Mouse (Mus musculus) heart, embryonic 11.5 days (tissue): Measurements from ENCODE around the gene Dad1. TPM values are rescaled to one million over a fixed set of nuclear protein-coding genes. Genes with fewer than 3 reads are reported as not detected.

Source experiments
- ATAC-seq: fragments of 200-750 bp; cut with Nextera tagmentation; replicated peaks from 2 replicates; pipeline ENCODE4 v1.8.0; 2017; ENCODE audit warnings: moderate library complexity; ENCODE audit not compliant: insufficient number of reproducible peaks, low FRiP score, low TSS enrichment
- H3K27ac ChIP-seq: fragments of 300-500 bp; sonication (generic); 2 replicates; pipeline ENCODE4 v1.5.1; 2014; ENCODE audit warnings: mild to moderate bottlenecking, low read depth, low read length
- H3K27me3 ChIP-seq: fragments of 300-500 bp; sonication (generic); 2 replicates; pipeline ENCODE4 v1.6.1; 2014; ENCODE audit warnings: mild to moderate bottlenecking, low read length, mixed read lengths; ENCODE audit not compliant: control insufficient read depth, insufficient read depth
- H3K36me3 ChIP-seq: fragments of 300-500 bp; sonication (generic); 2 replicates; pipeline ENCODE4 v1.6.1; 2014; ENCODE audit warnings: mild to moderate bottlenecking, low read length, moderate library complexity, mixed read lengths; ENCODE audit not compliant: control insufficient read depth, insufficient read depth
- H3K4me1 ChIP-seq: fragments of 300-500 bp; sonication (generic); 2 replicates; pipeline ENCODE4 v1.6.1; 2014; ENCODE audit warnings: low read length; ENCODE audit not compliant: control insufficient read depth, insufficient read depth
- H3K4me2 ChIP-seq: fragments of 300-500 bp; sonication (generic); 2 replicates; pipeline ENCODE4 v1.6.1; 2014; ENCODE audit warnings: mild to moderate bottlenecking, moderate library complexity
- H3K4me3 ChIP-seq: fragments of 300-500 bp; sonication (generic); 2 replicates; pipeline ENCODE4 v1.5.1; 2014; ENCODE audit warnings: low read depth, low read length
- H3K9ac ChIP-seq: fragments of 300-500 bp; sonication (generic); 2 replicates; pipeline ENCODE4 v1.6.1; 2014; ENCODE audit warnings: mild to moderate bottlenecking, low read depth, low read length, moderate library complexity
- H3K9me3 ChIP-seq: fragments of 300-500 bp; sonication (generic); replicated peaks from 2 replicates; pipeline ENCODE4 v1.6.1; 2016; ENCODE audit warnings: low read length; ENCODE audit not compliant: control insufficient read depth
- WGBS: fragments of 180-500 bp; shearing (Covaris S2); extraction: QIAGEN DNeasy Blood & Tissue Kit; methylation state at CpG from one replicate; pipeline ENCODE4 v1.1.7; 2014; ENCODE audit not compliant: insufficient replicate concordance; 5-methylcytosine and 5-hydroxymethylcytosine counted together
- polyA plus RNA-seq: library from polyadenylated mRNA; unstranded; fragments of >200 nt; fragmentation: Nextera tagmentation; extraction: Ambion mirVana; gene quantifications from 2 replicates; pipeline ENCODE4 v1.2.1, GENCODE M21; 2014

The Dad1 gene
- polyA plus RNA-seq, 1 experiment from 2014 or later: 395 TPM

DNA sequence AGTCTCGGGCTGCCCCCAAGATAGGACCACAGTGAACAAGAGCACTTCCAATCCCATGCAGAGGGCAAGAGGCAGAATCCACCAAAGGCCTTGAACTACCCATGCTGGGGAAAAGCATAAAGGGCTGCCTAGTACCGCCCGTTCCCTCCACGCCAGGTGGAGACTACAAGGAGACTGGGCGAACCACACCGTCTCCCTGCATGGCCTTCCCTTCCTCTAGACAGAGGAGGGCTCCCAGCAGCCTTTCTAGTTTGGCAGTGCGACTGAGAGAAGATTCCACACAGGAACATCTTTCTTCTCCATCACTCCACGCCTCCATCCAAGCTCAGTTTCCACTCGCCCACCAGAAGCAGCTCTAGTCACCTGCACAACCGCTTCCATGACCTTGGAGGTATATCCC is 14.1 kb upstream of the Dad1 start:
- H3K27me3 ChIP-seq: no peaks in the 10 kb centered on the region
- WGBS: 84% methylated on average over 10 of the region's 10 CpGs
- H3K4me2 ChIP-seq: no peak overlapping the region
- no peak for ATAC-seq
- H3K27ac ChIP-seq: no peak overlapping the region
- no peaks in the 10 kb centered on the region for H3K36me3 ChIP-seq
- H3K9me3 ChIP-seq: no peaks in the 10 kb centered on the region
- H3K9ac ChIP-seq: no peak overlapping the region
- peaks cover 5% of the 10 kb centered on the region; the same call in 1 of the 2 replicates for H3K4me1 ChIP-seq
- no peak overlapping the region for H3K4me3 ChIP-seq

- H3K36me3 ChIP-seq: peaks cover 6% of the 10 kb centered on the region
- H3K27ac ChIP-seq: no peak overlapping the region
- H3K9ac ChIP-seq: no peak overlapping the region
- no peaks in the 10 kb centered on the region for H3K27me3 ChIP-seq
- 68% methylated on average over 6 of the region's 6 CpGs for WGBS
- peaks cover 8% of the 10 kb centered on the region; the same call in 1 of the 2 replicates for H3K4me1 ChIP-seq
- no peaks in the 10 kb centered on the region for H3K9me3 ChIP-seq
- H3K4me2 ChIP-seq: no peak overlapping the region
- ATAC-seq: no peak
- H3K4me3 ChIP-seq: no peak overlapping the region
Observed at GRCm38 (mm10) chr14:54265951-54266350, 12.0 kb upstream of the Dad1 start.

DNA sequence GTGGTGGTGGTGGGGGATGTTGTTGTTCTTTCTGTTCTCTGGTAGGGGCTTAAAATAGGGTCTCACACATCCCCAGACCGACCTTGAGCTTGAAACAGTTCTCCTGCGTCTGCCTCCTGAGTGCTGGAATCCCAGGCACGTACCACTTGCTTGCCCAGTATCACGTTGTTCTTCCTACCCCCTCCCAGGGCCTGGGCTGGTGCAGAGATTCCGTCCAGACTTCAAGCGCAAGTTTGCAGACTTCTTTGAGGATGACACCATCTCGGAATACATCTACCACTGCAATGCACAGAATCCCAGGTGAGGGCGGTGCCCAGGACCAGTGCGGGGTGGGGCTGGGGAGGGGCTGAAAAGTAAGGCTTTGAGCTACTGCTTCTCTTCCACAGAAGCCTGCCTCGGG is 11.2 kb upstream of the Dad1 start:
- Histone ChIP-seq H3K36me3 (peaks cover 6% of the 10 kb centered on the region), H3K9me3 (no peaks in the 10 kb centered on the region), H3K27ac (peak overlapping the region; percentile 74), H3K4me2 (peak overlapping the region; percentile 39), H3K27me3 (no peaks in the 10 kb centered on the region), H3K9ac (0 out of 2 replicates have a peak overlapping the region, but pooled peaks have one; percentile 16), H3K4me3 (no peak overlapping the region), H3K4me1 (peaks cover 15% of the 10 kb centered on the region)
- ATAC-seq: no peak
- WGBS: 42% methylated on average over 10 of the region's 10 CpGs

DNA sequence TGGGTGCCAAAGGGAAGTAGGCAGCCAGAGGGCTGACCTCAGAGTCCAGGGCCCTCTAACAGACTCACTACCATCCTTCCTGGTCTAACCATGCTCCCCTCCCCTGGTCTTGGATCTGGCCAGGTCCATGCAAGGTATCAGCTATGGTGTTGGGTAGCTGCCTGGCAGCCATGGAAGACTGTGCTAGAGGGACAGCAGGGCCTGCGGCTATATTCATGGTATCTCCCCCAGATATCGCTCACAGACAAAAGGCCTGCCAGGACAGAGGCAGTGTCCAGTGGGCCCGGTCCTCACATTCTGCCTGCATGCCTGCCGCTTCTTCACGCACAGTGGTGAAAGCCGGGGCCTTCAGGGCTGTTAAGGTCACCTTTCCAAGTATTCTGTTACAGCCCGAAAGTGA is 10.3 kb upstream of the Dad1 start:
- H3K27ac ChIP-seq: peak overlapping the region; percentile 38; the same call in 1 of the 2 replicates
- peaks cover 6% of the 10 kb centered on the region for H3K36me3 ChIP-seq
- H3K27me3 ChIP-seq: no peaks in the 10 kb centered on the region
- no peaks in the 10 kb centered on the region for H3K9me3 ChIP-seq
- ATAC-seq: no peak
- H3K9ac ChIP-seq: no peak overlapping the region
- no peak overlapping the region for H3K4me2 ChIP-seq
- WGBS: 76% methylated on average over 7 of the region's 7 CpGs
- no peak overlapping the region for H3K4me3 ChIP-seq
- peaks cover 19% of the 10 kb centered on the region for H3K4me1 ChIP-seq

DNA sequence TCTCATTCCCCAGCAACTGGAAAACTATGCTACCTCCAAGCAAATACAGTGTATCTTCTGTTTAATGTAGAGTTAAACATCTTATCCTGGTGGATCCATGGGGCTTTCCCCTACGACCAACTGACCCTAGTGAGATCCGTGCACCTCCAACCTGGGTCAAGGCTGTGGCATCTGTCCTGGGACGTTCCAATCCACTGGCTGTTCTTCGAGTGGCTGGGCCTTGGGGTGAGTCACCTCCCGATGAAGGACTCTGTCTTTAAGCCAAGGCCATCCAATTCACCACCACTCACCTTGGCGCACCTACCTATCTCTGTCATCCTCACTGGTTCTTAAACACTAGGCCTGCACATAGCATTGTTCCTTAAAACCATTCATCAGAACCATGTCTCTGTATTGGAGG is 9.2 kb upstream of the Dad1 start:
- Histone ChIP-seq H3K9ac (no peak overlapping the region), H3K36me3 (peaks cover 6% of the 10 kb centered on the region), H3K27me3 (no peaks in the 10 kb centered on the region), H3K4me2 (no peak overlapping the region), H3K4me3 (no peak overlapping the region), H3K4me1 (peaks cover 23% of the 10 kb centered on the region), H3K27ac (no peak overlapping the region), H3K9me3 (no peaks in the 10 kb centered on the region)
- 87% methylated on average over 6 of the region's 6 CpGs for WGBS
- no peak for ATAC-seq

DNA sequence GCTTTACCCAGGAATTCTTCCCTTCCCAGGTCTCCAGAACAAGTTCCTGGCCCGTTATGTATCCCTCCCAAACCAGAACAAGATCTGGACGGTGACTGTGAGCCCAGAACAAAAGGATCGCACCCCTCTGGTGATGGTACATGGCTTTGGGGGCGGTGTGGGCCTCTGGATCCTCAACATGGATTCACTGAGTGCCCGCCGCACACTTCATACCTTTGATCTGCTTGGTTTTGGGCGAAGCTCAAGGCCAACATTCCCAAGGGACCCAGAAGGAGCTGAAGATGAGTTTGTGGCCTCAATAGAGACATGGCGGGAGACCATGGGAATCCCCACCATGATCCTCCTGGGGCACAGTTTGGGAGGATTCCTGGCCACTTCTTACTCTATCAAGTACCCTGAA is 8.7 kb upstream of the Dad1 start:
- Histone ChIP-seq H3K27me3 (no peaks in the 10 kb centered on the region), H3K27ac (no peak overlapping the region), H3K9me3 (no peaks in the 10 kb centered on the region), H3K9ac (no peak overlapping the region), H3K36me3 (peaks cover 6% of the 10 kb centered on the region), H3K4me1 (peaks cover 23% of the 10 kb centered on the region), H3K4me3 (no peak overlapping the region), H3K4me2 (no peak overlapping the region)
- no peak for ATAC-seq
- WGBS: 86% methylated on average over 8 of the region's 8 CpGs

- ATAC-seq: no peak
- Histone ChIP-seq H3K9me3 (no peaks in the 10 kb centered on the region), H3K4me3 (no peak overlapping the region), H3K4me1 (peaks cover 23% of the 10 kb centered on the region), H3K36me3 (peaks cover 6% of the 10 kb centered on the region), H3K27ac (no peak overlapping the region), H3K27me3 (no peaks in the 10 kb centered on the region), H3K9ac (no peak overlapping the region), H3K4me2 (no peak overlapping the region)
- 75% methylated on average over 2 of the region's 2 CpGs for WGBS
Observed at GRCm38 (mm10) chr14:54261386-54261785, 7.5 kb upstream of the Dad1 start.

GRCm38 (mm10) chr14:54260196-54260595 is 6.3 kb upstream of the Dad1 start:
- Histone ChIP-seq H3K9me3 (no peaks in the 10 kb centered on the region), H3K27me3 (no peaks in the 10 kb centered on the region), H3K4me3 (peak overlapping the region; percentile 76; the same call in 1 of the 2 replicates), H3K27ac (no peak overlapping the region), H3K4me1 (peaks cover 23% of the 10 kb centered on the region), H3K9ac (0 out of 2 replicates have a peak overlapping the region, but pooled peaks have one; percentile 82), H3K36me3 (peaks cover 6% of the 10 kb centered on the region), H3K4me2 (peak overlapping the region; percentile 87)
- WGBS: 63% methylated on average over 2 of the region's 2 CpGs
- no peak for ATAC-seq

GRCm38 (mm10) chr14:54259722-54260085 is 5.8 kb upstream of the Dad1 start:
- Histone ChIP-seq H3K4me2 (peak overlapping the region; percentile 87), H3K27me3 (no peaks in the 10 kb centered on the region), H3K4me1 (peaks cover 26% of the 10 kb centered on the region), H3K36me3 (peaks cover 6% of the 10 kb centered on the region), H3K4me3 (peak overlapping the region; percentile 76), H3K27ac (peak overlapping the region; percentile 78), H3K9me3 (no peaks in the 10 kb centered on the region), H3K9ac (peak overlapping the region; percentile 82)
- 21% methylated on average over 8 of the region's 8 CpGs for whole genome bisulfite sequencing
- ATAC-seq: no peak
